Mouse (Mus musculus) hindbrain, embryonic 14.5 days (tissue): ENCODE data around the gene Bpgm. TPM values are rescaled to one million over a fixed set of nuclear protein-coding genes. Genes with fewer than 3 reads are reported as not detected.

Source experiments
- ATAC-seq: fragments of 200-750 bp; cut with Nextera tagmentation; 2 replicates; pipeline ENCODE4 v1.8.0; 2017; ENCODE audit warnings: moderate number of reproducible peaks, mild to moderate bottlenecking, moderate TSS enrichment, moderate library complexity; ENCODE audit not compliant: low FRiP score
- DNase-seq: peaks from one replicate; pipeline ENCODE4 v3.0.0-alpha.2; 2015; ENCODE audit warnings: low spot score
- H3K27ac ChIP-seq: fragments of 300-500 bp; sonication (generic); 2 replicates; pipeline ENCODE4 v1.5.1; 2014; ENCODE audit warnings: mild to moderate bottlenecking, moderate library complexity
- H3K27me3 ChIP-seq: fragments of 300-500 bp; sonication (generic); 2 replicates; pipeline ENCODE4 v1.6.1; 2014; ENCODE audit warnings: mild to moderate bottlenecking, low read length, mixed read lengths; ENCODE audit not compliant: control insufficient read depth, insufficient read depth
- H3K36me3 ChIP-seq: fragments of 300-500 bp; sonication (generic); replicated peaks from 2 replicates; pipeline ENCODE4 v1.6.1; 2014; ENCODE audit not compliant: control insufficient read depth, insufficient read depth
- H3K4me1 ChIP-seq: fragments of 300-500 bp; sonication (generic); replicated peaks from 2 replicates; pipeline ENCODE4 v1.6.1; 2014; ENCODE audit warnings: antibody characterized with exemption, low read length, mixed read lengths; ENCODE audit not compliant: control insufficient read depth, insufficient read depth
- H3K4me2 ChIP-seq: fragments of 300-500 bp; sonication (generic); replicated peaks from 2 replicates; pipeline ENCODE4 v1.6.1; 2014; ENCODE audit warnings: mild to moderate bottlenecking, moderate library complexity
- H3K4me3 ChIP-seq: fragments of 300-500 bp; sonication (generic); replicated peaks from 2 replicates; pipeline ENCODE4 v1.5.1; 2014; ENCODE audit warnings: mild to moderate bottlenecking, low read length
- H3K9ac ChIP-seq: fragments of 300-500 bp; sonication (generic); 2 replicates; pipeline ENCODE4 v1.6.1; 2014
- H3K9me3 ChIP-seq: fragments of 300-500 bp; sonication (generic); 2 replicates; pipeline ENCODE4 v1.6.1; 2016; ENCODE audit warnings: low read length; ENCODE audit not compliant: control insufficient read depth
- WGBS: fragments of 180-500 bp; shearing (Covaris S2); extraction: QIAGEN DNeasy Blood & Tissue Kit; methylation state at CpG from one replicate; pipeline ENCODE4 v1.1.7; 2014; 5-methylcytosine and 5-hydroxymethylcytosine counted together
- polyA plus RNA-seq: library from polyadenylated mRNA; unstranded; fragments of >200 nt; fragmentation: Nextera tagmentation; extraction: Ambion mirVana; gene quantifications from 2 replicates; pipeline ENCODE4 v1.2.1, GENCODE M21; 2014

The Bpgm gene
- polyA plus RNA-seq, 1 experiment from 2014 or later: 85.2 TPM

GRCm38 (mm10) chr6:34463582-34463981, 12.4 kb upstream of the Bpgm start:
- Histone ChIP-seq H3K27ac (no peak overlapping the region), H3K36me3 (no peaks in the 10 kb centered on the region), H3K9ac (no peak overlapping the region), H3K4me1 (no peaks in the 10 kb centered on the region), H3K4me2 (no peak overlapping the region), H3K9me3 (no peaks in the 10 kb centered on the region), H3K4me3 (no peak overlapping the region), H3K27me3 (no peaks in the 10 kb centered on the region)
- ATAC-seq (no peak), DNase-seq (no peak)
- WGBS: 96% methylated on average over 4 of the region's 4 CpGs

- no peak overlapping the region for H3K9ac ChIP-seq
- DNase-seq (no peak), ATAC-seq (no peak)
- H3K4me2 ChIP-seq: no peak overlapping the region
- no peak overlapping the region for H3K27ac ChIP-seq
- H3K4me3 ChIP-seq: no peak overlapping the region
- H3K36me3 ChIP-seq: no peaks in the 10 kb centered on the region
- WGBS: 89% methylated on average over 12 of the region's 12 CpGs
- H3K9me3 ChIP-seq: no peaks in the 10 kb centered on the region
- no peaks in the 10 kb centered on the region for H3K27me3 ChIP-seq
- H3K4me1 ChIP-seq: peaks cover under 1% of the 10 kb centered on the region; the same call in 1 of the 2 replicates
Measured at GRCm38 (mm10) chr6:34471434-34472110, 4.4 kb upstream of the Bpgm start.

- H3K4me3 ChIP-seq: no peak overlapping the region
- no peak overlapping the region for H3K27ac ChIP-seq
- H3K9me3 ChIP-seq: no peaks in the 10 kb centered on the region
- no peak for DNase-seq
- no peak for ATAC-seq
- 79% methylated on average over 1 of the region's 1 CpGs for WGBS
- no peaks in the 10 kb centered on the region for H3K27me3 ChIP-seq
- H3K36me3 ChIP-seq: no peaks in the 10 kb centered on the region
- no peak overlapping the region for H3K4me2 ChIP-seq
- no peak overlapping the region for H3K9ac ChIP-seq
- peaks cover 18% of the 10 kb centered on the region for H3K4me1 ChIP-seq
Measured at GRCm38 (mm10) chr6:34473346-34473745, 2.7 kb upstream of the Bpgm start.

- Histone ChIP-seq H3K9ac (no peak overlapping the region), H3K4me2 (no peak overlapping the region), H3K27me3 (no peaks in the 10 kb centered on the region), H3K4me1 (peaks cover 25% of the 10 kb centered on the region), H3K36me3 (no peaks in the 10 kb centered on the region), H3K27ac (no peak overlapping the region), H3K4me3 (no peak overlapping the region), H3K9me3 (no peaks in the 10 kb centered on the region)
- WGBS: 58% methylated on average over 3 of the region's 3 CpGs
- ATAC-seq (no peak), DNase-seq (no peak)
Measured at GRCm38 (mm10) chr6:34474031-34474430, 2.0 kb upstream of the Bpgm start.

GRCm38 (mm10) chr6:34475391-34475790, 616 bp upstream of the Bpgm start:
- whole genome bisulfite sequencing: 22% methylated on average over 6 of the region's 6 CpGs
- Histone ChIP-seq H3K9ac (peak overlapping the region; percentile 61), H3K4me2 (peak overlapping the region; percentile 53), H3K27ac (peak overlapping the region; percentile 58; the same call in 1 of the 2 replicates), H3K27me3 (no peaks in the 10 kb centered on the region), H3K36me3 (no peaks in the 10 kb centered on the region), H3K4me3 (peak overlapping the region; percentile 51), H3K4me1 (peaks cover 37% of the 10 kb centered on the region), H3K9me3 (no peaks in the 10 kb centered on the region)
- ATAC-seq (no peak), DNase-seq (no peak)

GRCm38 (mm10) chr6:34478036-34478435, 2.0 kb downstream of the Bpgm start:
- Histone ChIP-seq H3K36me3 (no peaks in the 10 kb centered on the region), H3K9me3 (no peaks in the 10 kb centered on the region), H3K27me3 (no peaks in the 10 kb centered on the region), H3K4me3 (0 out of 2 replicates have a peak overlapping the region, but pooled peaks have one; percentile 5), H3K4me2 (peak overlapping the region; percentile 47), H3K9ac (0 out of 2 replicates have a peak overlapping the region, but pooled peaks have one; percentile 17), H3K27ac (no peak overlapping the region), H3K4me1 (peaks cover 45% of the 10 kb centered on the region)
- WGBS: 60% methylated on average over 7 of the region's 7 CpGs
- DNase-seq (no peak), ATAC-seq (no peak)

GRCm38 (mm10) chr6:34478677-34479360, 2.8 kb downstream of the Bpgm start:
- WGBS: 16% methylated on average over 6 of the region's 6 CpGs
- DNase-seq: no peak
- H3K4me3 ChIP-seq: no peak overlapping the region

GRCm38 (mm10) chr6:34479531-34479930, 3.5 kb downstream of the Bpgm start:
- ATAC-seq (no peak), DNase-seq (no peak)
- Histone ChIP-seq H3K27me3 (no peaks in the 10 kb centered on the region), H3K4me3 (no peak overlapping the region), H3K9ac (no peak overlapping the region), H3K36me3 (no peaks in the 10 kb centered on the region), H3K4me2 (0 out of 2 replicates have a peak overlapping the region, but pooled peaks have one; percentile 47), H3K4me1 (peaks cover 45% of the 10 kb centered on the region), H3K27ac (no peak overlapping the region), H3K9me3 (no peaks in the 10 kb centered on the region)
- WGBS: 22% methylated on average over 8 of the region's 8 CpGs

More at GRCm38 (mm10) chr6:34478677-34479360, 2.8 kb downstream of the Bpgm start:
- no peaks in the 10 kb centered on the region for H3K27me3 ChIP-seq
- peak overlapping the region; percentile 47 for H3K4me2 ChIP-seq
- peaks cover 45% of the 10 kb centered on the region for H3K4me1 ChIP-seq
- H3K9ac ChIP-seq: no peak overlapping the region
- no peak for ATAC-seq
- H3K9me3 ChIP-seq: no peaks in the 10 kb centered on the region
- no peaks in the 10 kb centered on the region for H3K36me3 ChIP-seq
- no peak overlapping the region for H3K27ac ChIP-seq

- DNase-seq: no peak
- Histone ChIP-seq H3K4me1 (peaks cover 45% of the 10 kb centered on the region), H3K9me3 (no peaks in the 10 kb centered on the region), H3K4me3 (no peak overlapping the region), H3K36me3 (no peaks in the 10 kb centered on the region), H3K9ac (no peak overlapping the region), H3K27ac (no peak overlapping the region), H3K27me3 (no peaks in the 10 kb centered on the region), H3K4me2 (no peak overlapping the region)
- 51% methylated on average over 4 of the region's 4 CpGs for WGBS
- no peak for ATAC-seq
Measured at GRCm38 (mm10) chr6:34480749-34481148, 4.7 kb downstream of the Bpgm start.
